Mouse (Mus musculus) hindbrain, embryonic 11.5 days (tissue): ENCODE measurements around the gene Tspan9. TPM values are rescaled to one million over a fixed set of nuclear protein-coding genes. Genes with fewer than 3 reads are reported as not detected.

Source experiments
- ATAC-seq: fragments of 200-750 bp; cut with Nextera tagmentation; 2 replicates; pipeline ENCODE4 v1.8.0; 2017; ENCODE audit warnings: mild to moderate bottlenecking, moderate TSS enrichment, moderate library complexity; ENCODE audit not compliant: low FRiP score
- DNase-seq: peaks from one replicate; pipeline ENCODE4 v3.0.0-alpha.2; 2015; ENCODE audit warnings: low spot score
- H3K27ac ChIP-seq: fragments of 300-500 bp; sonication (generic); 2 replicates; pipeline ENCODE4 v1.5.1; 2014; ENCODE audit warnings: mild to moderate bottlenecking, low read depth, low read length
- H3K27me3 ChIP-seq: fragments of 300-500 bp; sonication (generic); 2 replicates; pipeline ENCODE4 v1.6.1; 2014; ENCODE audit warnings: mild to moderate bottlenecking, low read length, moderate library complexity, mixed read lengths; ENCODE audit not compliant: control insufficient read depth, insufficient read depth
- H3K36me3 ChIP-seq: fragments of 300-500 bp; sonication (generic); 2 replicates; pipeline ENCODE4 v1.6.1; 2014; ENCODE audit warnings: mild to moderate bottlenecking, low read length, moderate library complexity, mixed read lengths; ENCODE audit not compliant: control insufficient read depth, insufficient read depth
- H3K4me1 ChIP-seq: fragments of 300-500 bp; sonication (generic); replicated peaks from 2 replicates; pipeline ENCODE4 v1.6.1; 2014; ENCODE audit warnings: low read length, mixed read lengths; ENCODE audit not compliant: control insufficient read depth, insufficient read depth
- H3K4me2 ChIP-seq: fragments of 300-500 bp; sonication (generic); replicated peaks from 2 replicates; pipeline ENCODE4 v1.6.1; 2014; ENCODE audit warnings: mild to moderate bottlenecking, low read depth, low read length
- H3K4me3 ChIP-seq: fragments of 300-500 bp; sonication (generic); 2 replicates; pipeline ENCODE4 v1.5.1; 2014; ENCODE audit warnings: low read depth, low read length
- H3K9ac ChIP-seq: fragments of 300-500 bp; sonication (generic); 2 replicates; pipeline ENCODE4 v1.6.1; 2014; ENCODE audit warnings: low read depth, low read length
- H3K9me3 ChIP-seq: fragments of 300-500 bp; sonication (generic); 2 replicates; pipeline ENCODE4 v1.6.1; 2016; ENCODE audit warnings: low read length; ENCODE audit not compliant: control insufficient read depth
- WGBS: fragments of 180-500 bp; shearing (Covaris S2); extraction: QIAGEN DNeasy Blood & Tissue Kit; methylation state at CpG from one replicate; pipeline ENCODE4 v1.1.7; 2014; 5-methylcytosine and 5-hydroxymethylcytosine counted together
- polyA plus RNA-seq: library from polyadenylated mRNA; unstranded; fragments of >200 nt; fragmentation: Nextera tagmentation; extraction: Ambion mirVana; gene quantifications from 2 replicates; pipeline ENCODE4 v1.2.1, GENCODE M21; 2014

The Tspan9 gene
- polyA plus RNA-seq, 1 experiment from 2014 or later, result 46.2 TPM

- Histone ChIP-seq H3K4me3 (no peak overlapping the region), H3K27me3 (peaks cover 11% of the 10 kb centered on the region; the same call in 1 of the 2 replicates), H3K4me2 (no peak overlapping the region; the same call in 1 of the 2 replicates), H3K9me3 (no peaks in the 10 kb centered on the region), H3K9ac (no peak overlapping the region), H3K27ac (no peak overlapping the region), H3K36me3 (no peaks in the 10 kb centered on the region), H3K4me1 (peaks cover 9% of the 10 kb centered on the region)
- ATAC-seq (no peak), DNase-seq (peak; percentile 94)
- 31% methylated on average over 16 of the region's 16 CpGs for WGBS
These were observed 110.9 kb downstream of the Tspan9 start for GRCm38 (mm10) chr6:128032252-128033171.

GRCm38 (mm10) chr6:128031584-128031983 is 111.8 kb downstream of the Tspan9 start:
- H3K27me3 ChIP-seq, result peaks cover 11% of the 10 kb centered on the region; the same call in 1 of the 2 replicates
- no peak overlapping the region for H3K4me2 ChIP-seq
- no peaks in the 10 kb centered on the region for H3K9me3 ChIP-seq
- WGBS, result 58% methylated on average over 2 of the region's 2 CpGs
- ATAC-seq, result no peak
- no peak for DNase-seq
- peaks cover 9% of the 10 kb centered on the region for H3K4me1 ChIP-seq
- H3K4me3 ChIP-seq, result no peak overlapping the region
- no peaks in the 10 kb centered on the region for H3K36me3 ChIP-seq
- H3K9ac ChIP-seq, result no peak overlapping the region
- H3K27ac ChIP-seq, result no peak overlapping the region

- 70% methylated on average over 4 of the region's 4 CpGs for WGBS
- no peak overlapping the region for H3K27ac ChIP-seq
- H3K4me3 ChIP-seq, result no peak overlapping the region
These were observed 112.3 kb downstream of the Tspan9 start for GRCm38 (mm10) chr6:128031096-128031495.

DNA sequence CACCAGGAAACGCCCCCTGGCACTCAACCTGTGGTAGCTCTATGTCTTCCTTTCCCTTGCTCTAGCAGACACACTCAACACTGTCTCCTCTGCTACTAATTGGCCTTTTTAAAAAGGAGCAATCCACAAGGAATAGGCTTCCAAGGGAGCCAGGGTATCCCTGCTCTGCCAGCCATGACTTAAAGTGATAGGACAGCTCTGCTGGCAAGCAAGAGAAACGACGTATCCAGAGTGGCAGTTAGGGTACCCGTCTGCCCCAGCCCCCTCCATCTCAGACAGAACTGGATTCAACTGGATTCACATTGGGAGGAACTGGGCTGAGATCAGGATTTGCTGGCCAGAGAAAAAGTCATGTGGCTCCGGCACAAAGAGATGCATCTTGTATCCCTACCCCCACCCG is 112.9 kb downstream of the Tspan9 start:
- ATAC-seq (no peak), DNase-seq (no peak)
- Histone ChIP-seq H3K27ac (no peak overlapping the region), H3K4me2 (no peak overlapping the region), H3K36me3 (no peaks in the 10 kb centered on the region), H3K27me3 (peaks cover 11% of the 10 kb centered on the region; the same call in 1 of the 2 replicates), H3K9ac (no peak overlapping the region), H3K4me3 (no peak overlapping the region), H3K4me1 (peaks cover 5% of the 10 kb centered on the region; the same call in 1 of the 2 replicates), H3K9me3 (no peaks in the 10 kb centered on the region)
- WGBS, result 73% methylated on average over 6 of the region's 6 CpGs

More at GRCm38 (mm10) chr6:128031096-128031495, 112.3 kb downstream of the Tspan9 start:
- DNase-seq, result no peak
- no peaks in the 10 kb centered on the region for H3K9me3 ChIP-seq
- ATAC-seq, result no peak
- no peaks in the 10 kb centered on the region for H3K36me3 ChIP-seq
- H3K9ac ChIP-seq, result no peak overlapping the region
- H3K4me2 ChIP-seq, result no peak overlapping the region
- H3K27me3 ChIP-seq, result peaks cover 11% of the 10 kb centered on the region; the same call in 1 of the 2 replicates
- H3K4me1 ChIP-seq, result peaks cover 8% of the 10 kb centered on the region

GRCm38 (mm10) chr6:128029517-128030348 is 113.7 kb downstream of the Tspan9 start:
- WGBS, result 84% methylated on average over 9 of the region's 9 CpGs
- Histone ChIP-seq H3K9ac (no peak overlapping the region), H3K27ac (no peak overlapping the region), H3K27me3 (peaks cover 11% of the 10 kb centered on the region; the same call in 1 of the 2 replicates), H3K4me3 (no peak overlapping the region), H3K4me1 (peaks cover 5% of the 10 kb centered on the region; the same call in 1 of the 2 replicates), H3K4me2 (no peak overlapping the region), H3K36me3 (no peaks in the 10 kb centered on the region), H3K9me3 (no peaks in the 10 kb centered on the region)
- DNase-seq (no peak), ATAC-seq (no peak)

DNA sequence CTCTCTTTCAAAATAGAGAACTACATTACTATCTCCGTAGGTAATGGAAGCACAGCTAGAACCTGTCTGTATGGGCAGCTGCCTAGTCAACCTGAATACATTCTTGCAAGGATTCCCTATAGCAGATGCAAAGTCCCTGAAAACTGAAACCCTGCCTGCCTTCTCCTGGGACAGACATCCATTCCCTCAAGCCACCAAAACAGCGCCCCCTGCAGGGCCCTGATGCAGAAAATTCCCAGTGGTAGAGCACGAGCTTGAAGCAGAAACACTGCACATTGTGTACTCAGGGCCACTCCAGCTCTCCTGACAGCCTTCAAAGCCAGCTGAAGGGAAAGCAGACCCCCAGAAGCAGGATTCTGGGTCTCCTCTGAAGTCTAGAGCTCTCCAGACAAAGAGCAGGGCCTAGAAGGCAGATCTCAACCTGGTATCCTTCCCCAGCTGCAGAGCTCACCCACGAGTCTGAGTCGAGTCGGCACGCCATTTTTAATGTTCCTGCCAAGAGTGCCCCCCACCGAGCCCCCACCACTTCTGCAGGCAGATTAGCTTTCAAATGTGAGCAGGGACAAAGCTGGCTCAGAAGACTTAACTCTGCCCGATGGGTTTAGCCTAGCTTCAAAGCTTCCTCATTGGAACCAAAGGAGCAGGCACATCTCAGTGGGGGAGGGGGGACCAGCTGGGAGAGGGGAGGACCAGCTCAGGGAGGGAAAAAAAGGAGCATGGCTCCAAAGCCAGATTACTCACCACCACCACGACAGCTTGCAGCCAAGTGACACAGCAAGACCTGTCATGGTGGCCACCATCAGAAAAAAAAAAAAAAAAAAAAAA is 115.1 kb downstream of the Tspan9 start:
- H3K9ac ChIP-seq, result no peak overlapping the region
- H3K4me1 ChIP-seq, result peaks cover under 1% of the 10 kb centered on the region; the same call in 1 of the 2 replicates
- H3K36me3 ChIP-seq, result no peaks in the 10 kb centered on the region
- 30% methylated on average over 10 of the region's 10 CpGs for WGBS
- H3K27me3 ChIP-seq, result peaks cover 5% of the 10 kb centered on the region; the same call in 1 of the 2 replicates
- no peak for ATAC-seq
- no peak overlapping the region for H3K27ac ChIP-seq
- no peak overlapping the region for H3K4me2 ChIP-seq
- H3K4me3 ChIP-seq, result no peak overlapping the region
- peak; percentile 80 for DNase-seq
- H3K9me3 ChIP-seq, result no peaks in the 10 kb centered on the region

DNA sequence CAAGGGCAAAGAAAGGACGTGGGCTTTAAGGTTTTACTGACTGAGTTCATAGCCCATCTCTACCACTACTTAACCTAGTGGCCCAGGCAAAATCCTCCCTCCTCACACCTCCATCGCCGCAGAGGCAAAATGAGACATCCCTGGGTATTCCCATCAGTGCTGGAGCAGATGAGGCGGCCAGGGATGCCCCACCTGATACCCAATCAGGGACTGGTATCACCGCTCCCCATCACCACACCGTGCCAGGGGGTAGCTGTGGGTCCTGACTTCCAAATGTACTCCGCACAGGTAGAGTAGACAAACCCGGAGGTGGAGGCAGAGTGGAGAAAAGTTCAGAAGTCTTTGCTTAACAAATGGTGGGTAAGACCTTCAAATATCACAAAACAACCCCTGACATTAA is 117.4 kb downstream of the Tspan9 start:
- peaks cover 20% of the 10 kb centered on the region for H3K4me1 ChIP-seq
- no peaks in the 10 kb centered on the region for H3K27me3 ChIP-seq
- no peak overlapping the region for H3K27ac ChIP-seq
- WGBS, result 82% methylated on average over 8 of the region's 8 CpGs
- no peak overlapping the region for H3K9ac ChIP-seq
- H3K36me3 ChIP-seq, result no peaks in the 10 kb centered on the region
- ATAC-seq, result no peak
- no peak for DNase-seq
- H3K9me3 ChIP-seq, result no peaks in the 10 kb centered on the region
- H3K4me2 ChIP-seq, result no peak overlapping the region
- no peak overlapping the region for H3K4me3 ChIP-seq

GRCm38 (mm10) chr6:128025581-128025980 is 117.8 kb downstream of the Tspan9 start:
- WGBS, result 76% methylated on average over 13 of the region's 13 CpGs
- no peak for ATAC-seq

More at GRCm38 (mm10) chr6:128025581-128025980, 117.8 kb downstream of the Tspan9 start:
- Histone ChIP-seq H3K36me3 (no peaks in the 10 kb centered on the region), H3K9ac (no peak overlapping the region), H3K4me2 (no peak overlapping the region), H3K27ac (no peak overlapping the region), H3K4me1 (peaks cover 23% of the 10 kb centered on the region), H3K27me3 (no peaks in the 10 kb centered on the region), H3K4me3 (no peak overlapping the region), H3K9me3 (no peaks in the 10 kb centered on the region)
- DNase-seq, result no peak
